Mouse (Mus musculus) heart, postnatal 0 days (tissue): ENCODE measurements around the gene Ccdc137. TPM values are rescaled to one million over a fixed set of nuclear protein-coding genes. Genes with fewer than 3 reads are reported as not detected.

Experiments
- ATAC-seq: fragments of 200-750 bp; cut with Nextera tagmentation; 2 replicates; pipeline ENCODE4 v1.8.0; 2017; ENCODE audit warnings: low read depth, moderate number of reproducible peaks, moderate library complexity; ENCODE audit not compliant: insufficient read depth
- DNase-seq: peaks from one replicate; pipeline ENCODE4 v3.0.0-alpha.2; 2016; ENCODE audit warnings: low spot score
- H3K27ac ChIP-seq: fragments of 300-500 bp; sonication (generic); 2 replicates; pipeline ENCODE4 v1.5.1; 2014; ENCODE audit warnings: low read depth, mild to moderate bottlenecking
- H3K27me3 ChIP-seq: fragments of 300-500 bp; sonication (generic); 2 replicates; pipeline ENCODE4 v1.6.1; 2014; ENCODE audit warnings: low read length, mixed read lengths; ENCODE audit not compliant: control insufficient read depth, insufficient read depth
- H3K36me3 ChIP-seq: fragments of 300-500 bp; sonication (generic); replicated peaks from 2 replicates; pipeline ENCODE4 v1.6.1; 2014; ENCODE audit warnings: low read length, mixed read lengths; ENCODE audit not compliant: control insufficient read depth, insufficient read depth
- H3K4me1 ChIP-seq: fragments of 300-500 bp; sonication (generic); 2 replicates; pipeline ENCODE4 v1.6.1; 2014; ENCODE audit warnings: antibody characterized with exemption; ENCODE audit not compliant: control insufficient read depth, insufficient read depth
- H3K4me2 ChIP-seq: fragments of 300-500 bp; sonication (generic); 2 replicates; pipeline ENCODE4 v1.6.1; 2014; ENCODE audit warnings: low read depth, mild to moderate bottlenecking, low read length, moderate library complexity
- H3K4me3 ChIP-seq: fragments of 300-500 bp; sonication (generic); 2 replicates; pipeline ENCODE4 v1.5.1; 2014; ENCODE audit warnings: low read depth, low read length
- H3K9ac ChIP-seq: fragments of 300-500 bp; sonication (generic); replicated peaks from 2 replicates; pipeline ENCODE4 v1.6.1; 2014; ENCODE audit warnings: low read depth, low read length, mixed read lengths
- H3K9me3 ChIP-seq: fragments of 300-500 bp; sonication (generic); replicated peaks from 2 replicates; pipeline ENCODE4 v1.6.1; 2016; ENCODE audit warnings: low read length; ENCODE audit not compliant: control insufficient read depth
- CTCF ChIP-seq: IDR thresholded peaks from 2 replicates; pipeline ENCODE4 v1.5.1; 2016; ENCODE audit warnings: antibody characterized with exemption, control low read depth, low read depth
- EP300 ChIP-seq: IDR thresholded peaks from 2 replicates; pipeline ENCODE4 v1.6.1; 2016; ENCODE audit warnings: antibody characterized with exemption, low read depth
- WGBS: fragments of 180-500 bp; shearing (Covaris S2); extraction: QIAGEN DNeasy Blood & Tissue Kit; methylation state at CpG from one replicate; pipeline ENCODE4 v1.1.7; 2014; 5-methylcytosine and 5-hydroxymethylcytosine counted together
- polyA plus RNA-seq: library from polyadenylated mRNA; unstranded; fragments of >200 nt; fragmentation: Nextera tagmentation; extraction: Ambion mirVana; gene quantifications from 2 replicates; pipeline ENCODE4 v1.2.1, GENCODE M21; 2015
- total RNA-seq: library from RNA; depleted of rRNA; stranded (reverse); fragments of >200 nt; gene quantifications from 2 replicates; pipeline ENCODE4 v1.2.3, GENCODE M21; 2014; ENCODE audit warnings: low replicate concordance; rRNA removed

The Ccdc137 gene
- total and polyA plus RNA-seq, 2 experiments from 2014 or later: 4.7 to 11.2 TPM

- no peaks in the 10 kb centered on the region for H3K27me3 ChIP-seq
- H3K9ac ChIP-seq: peak overlapping the region; percentile 50
- no peaks in the 10 kb centered on the region for H3K9me3 ChIP-seq
- peak overlapping the region; percentile 34 for H3K4me3 ChIP-seq
- WGBS: 8% methylated on average over 16 of the region's 16 CpGs
- ATAC-seq: no peak
- TF ChIP-seq EP300 (no peak), CTCF (no peak)
- H3K36me3 ChIP-seq: no peaks in the 10 kb centered on the region
- DNase-seq: peak; percentile 28
- H3K27ac ChIP-seq: peak overlapping the region; percentile 61
- H3K4me2 ChIP-seq: peak overlapping the region; percentile 57
- peaks cover 9% of the 10 kb centered on the region; the same call in 1 of the 2 replicates for H3K4me1 ChIP-seq
Measured at GRCm38 (mm10) chr11:120510375-120511030, 52.6 kb downstream of the Ccdc137 start.

GRCm38 (mm10) chr11:120512790-120513453 is 55.0 kb downstream of the Ccdc137 start:
- no peak for TF ChIP-seq CTCF
- no peak for TF ChIP-seq EP300
- H3K4me2 ChIP-seq: no peak overlapping the region
- DNase-seq: no peak
- H3K4me3 ChIP-seq: no peak overlapping the region
- H3K9me3 ChIP-seq: no peaks in the 10 kb centered on the region
- no peak for ATAC-seq
- 43% methylated on average over 6 of the region's 6 CpGs for WGBS
- H3K9ac ChIP-seq: no peak overlapping the region
- H3K27ac ChIP-seq: no peak overlapping the region
- peaks cover 9% of the 10 kb centered on the region; the same call in 1 of the 2 replicates for H3K4me1 ChIP-seq
- no peaks in the 10 kb centered on the region for H3K27me3 ChIP-seq
- no peaks in the 10 kb centered on the region for H3K36me3 ChIP-seq

Other genes with a start within 250 kb of the Ccdc137 start
- 12.2 and 13.1 TPM in 2 replicates for gene Bahcc1, start 225.2 kb upstream of the Ccdc137 start, total RNA-seq
- gene Bahcc1, start 225.2 kb upstream of the Ccdc137 start, polyA plus RNA-seq: 2.8 and 3.5 TPM in 2 replicates
- 700 and 751 TPM in 2 replicates for gene Actg1, start 109.6 kb upstream of the Ccdc137 start, total RNA-seq
- gene Actg1, start 109.6 kb upstream of the Ccdc137 start, polyA plus RNA-seq: 639 and 714 TPM in 2 replicates
- gene Fscn2, start 96.6 kb upstream of the Ccdc137 start, total RNA-seq: not detected in 2 replicates
- 0.65 and 0.68 TPM in 2 replicates for gene Fscn2, start 96.6 kb upstream of the Ccdc137 start, polyA plus RNA-seq
- gene Faap100, start 79.4 kb upstream of the Ccdc137 start, total RNA-seq: 46.7 and 70.5 TPM in 2 replicates
- gene Faap100, start 79.4 kb upstream of the Ccdc137 start, polyA plus RNA-seq: 22.3 and 28.6 TPM in 2 replicates
- gene Nploc4, start 20.4 kb upstream of the Ccdc137 start, total RNA-seq: 59.0 and 66.0 TPM in 2 replicates
- gene Nploc4, start 20.4 kb upstream of the Ccdc137 start, polyA plus RNA-seq: 17.6 and 20.5 TPM in 2 replicates
- not detected in 2 replicates for gene Tspan10, start 15.5 kb upstream of the Ccdc137 start, total RNA-seq
- 0.08 TPM in 1 of 2 replicates, not detected in the other for gene Tspan10, start 15.5 kb upstream of the Ccdc137 start, polyA plus RNA-seq
- not detected in 2 replicates for gene Pde6g, start 4.6 kb upstream of the Ccdc137 start, total RNA-seq
- 0.29 and 0.33 TPM in 2 replicates for gene Pde6g, start 4.6 kb upstream of the Ccdc137 start, polyA plus RNA-seq
- gene Oxld1, start within 50 bp of the Ccdc137 start, total RNA-seq: 69.2 and 85.3 TPM in 2 replicates
- gene Oxld1, start within 50 bp of the Ccdc137 start, polyA plus RNA-seq: 40.1 and 45.3 TPM in 2 replicates
- 35.4 and 48.3 TPM in 2 replicates for gene Arl16, start 9.5 kb downstream of the Ccdc137 start, total RNA-seq
- 25.1 and 28.2 TPM in 2 replicates for gene Arl16, start 9.5 kb downstream of the Ccdc137 start, polyA plus RNA-seq
- 119 and 161 TPM in 2 replicates for gene Mrpl12, start 26.5 kb downstream of the Ccdc137 start, total RNA-seq
- gene Mrpl12, start 26.5 kb downstream of the Ccdc137 start, polyA plus RNA-seq: 308 and 315 TPM in 2 replicates
- gene Slc25a10, start 33.7 kb downstream of the Ccdc137 start, total RNA-seq: 66.8 and 74.3 TPM in 2 replicates
- 30.3 and 33.8 TPM in 2 replicates for gene Slc25a10, start 33.7 kb downstream of the Ccdc137 start, polyA plus RNA-seq
- 0.23 and 1.9 TPM in 2 replicates for gene Gcgr, start 72.6 kb downstream of the Ccdc137 start, total RNA-seq
- 0.81 and 1.3 TPM in 2 replicates for gene Gcgr, start 72.6 kb downstream of the Ccdc137 start, polyA plus RNA-seq
- 66.9 and 93.5 TPM in 2 replicates for gene Mcrip1, start 91.6 kb downstream of the Ccdc137 start, total RNA-seq
- gene Mcrip1, start 91.6 kb downstream of the Ccdc137 start, polyA plus RNA-seq: 136 and 138 TPM in 2 replicates
- gene Ppp1r27, start 93.0 kb downstream of the Ccdc137 start, total RNA-seq: not detected in 2 replicates
- 0.20 TPM in 1 of 2 replicates, not detected in the other for gene Ppp1r27, start 93.0 kb downstream of the Ccdc137 start, polyA plus RNA-seq
- 232 and 241 TPM in 2 replicates for gene P4hb, start 115.1 kb downstream of the Ccdc137 start, total RNA-seq
- 261 and 268 TPM in 2 replicates for gene P4hb, start 115.1 kb downstream of the Ccdc137 start, polyA plus RNA-seq
- gene Arhgdia, start 123.5 kb downstream of the Ccdc137 start, total RNA-seq: 204 and 231 TPM in 2 replicates
- gene Arhgdia, start 123.5 kb downstream of the Ccdc137 start, polyA plus RNA-seq: 239 and 245 TPM in 2 replicates
- gene Alyref, start 140.2 kb downstream of the Ccdc137 start, total RNA-seq: 104 and 132 TPM in 2 replicates
- 147 and 155 TPM in 2 replicates for gene Alyref, start 140.2 kb downstream of the Ccdc137 start, polyA plus RNA-seq
- 41.1 and 43.4 TPM in 2 replicates for gene Anapc11, start 140.3 kb downstream of the Ccdc137 start, total RNA-seq
- gene Anapc11, start 140.3 kb downstream of the Ccdc137 start, polyA plus RNA-seq: 163 and 185 TPM in 2 replicates
- gene Npb, start 150.4 kb downstream of the Ccdc137 start, total RNA-seq: 25.1 TPM in 1 of 2 replicates, not detected in the other
- 9.9 and 11.8 TPM in 2 replicates for gene Npb, start 150.4 kb downstream of the Ccdc137 start, polyA plus RNA-seq
- 57.5 and 76.7 TPM in 2 replicates for gene Pcyt2, start 159.8 kb downstream of the Ccdc137 start, total RNA-seq
- gene Pcyt2, start 159.8 kb downstream of the Ccdc137 start, polyA plus RNA-seq: 67.5 and 69.6 TPM in 2 replicates
- 12.4 and 63.2 TPM in 2 replicates for gene Sirt7, start 167.1 kb downstream of the Ccdc137 start, total RNA-seq
- 14.1 and 15.2 TPM in 2 replicates for gene Sirt7, start 167.1 kb downstream of the Ccdc137 start, polyA plus RNA-seq
- 34.1 and 37.7 TPM in 2 replicates for gene Mafg, start 175.5 kb downstream of the Ccdc137 start, total RNA-seq
- 13.6 and 14.1 TPM in 2 replicates for gene Mafg, start 175.5 kb downstream of the Ccdc137 start, polyA plus RNA-seq
- 2.1 and 5.8 TPM in 2 replicates for gene Pycr1, start 185.7 kb downstream of the Ccdc137 start, total RNA-seq
- gene Pycr1, start 185.7 kb downstream of the Ccdc137 start, polyA plus RNA-seq: 6.3 and 6.5 TPM in 2 replicates
- 27.8 and 29.3 TPM in 2 replicates for gene Myadml2, start 190.0 kb downstream of the Ccdc137 start, total RNA-seq
- gene Myadml2, start 190.0 kb downstream of the Ccdc137 start, polyA plus RNA-seq: 32.7 and 33.5 TPM in 2 replicates
- 0.27 TPM in 1 of 2 replicates, not detected in the other for gene Notum, start 203.1 kb downstream of the Ccdc137 start, total RNA-seq
- gene Notum, start 203.1 kb downstream of the Ccdc137 start, polyA plus RNA-seq: 0.08 and 0.16 TPM in 2 replicates
- 88.8 and 146 TPM in 2 replicates for gene Aspscr1, start 214.9 kb downstream of the Ccdc137 start, total RNA-seq
- 86.3 and 87.9 TPM in 2 replicates for gene Aspscr1, start 214.9 kb downstream of the Ccdc137 start, polyA plus RNA-seq